Mouse (Mus musculus) spleen, postnatal 14 days (tissue): ENCODE data around the gene St6galnac3.

Source experiments
- DNase-seq, 2 experiments: peaks; one replicate each; pipeline ENCODE4 v3.0.0; 2021 to 2022; ENCODE audit warnings: low spot score in 2 of 2

Gene St6galnac3

GRCm38 (mm10) chr3:153169744-153170143, 555.2 kb downstream of the St6galnac3 start:
- no peak for DNase-seq

GRCm38 (mm10) chr3:153161676-153162075, 563.3 kb downstream of the St6galnac3 start:
- no peak for DNase-seq

- no peak for DNase-seq
Measured at GRCm38 (mm10) chr3:153160683-153161082, 564.3 kb downstream of the St6galnac3 start.

GRCm38 (mm10) chr3:153148887-153149286, 576.1 kb downstream of the St6galnac3 start:
- no peak for DNase-seq
